Mouse (Mus musculus) liver, embryonic 14.5 days (tissue): Measurements from ENCODE around the gene Msl1. TPM values are rescaled to one million over a fixed set of nuclear protein-coding genes. Genes with fewer than 3 reads are reported as not detected.

Source experiments
- ATAC-seq: fragments of 200-750 bp; cut with Nextera tagmentation; 2 replicates; pipeline ENCODE4 v1.8.0; 2017; ENCODE audit warnings: moderate number of reproducible peaks, mild to moderate bottlenecking, moderate library complexity; ENCODE audit not compliant: insufficient read depth
- DNase-seq, 3 experiments: peaks; one replicate each; pipeline ENCODE4 v3.0.0-alpha.2; 2012 to 2013; ENCODE audit warnings: low read depth in 3 of 3, low spot score in 3 of 3
- H3K27ac ChIP-seq: fragments of 300-500 bp; sonication (generic); 2 replicates; pipeline ENCODE4 v1.5.1; 2014; ENCODE audit warnings: moderate library complexity, mild to moderate bottlenecking, control low read depth, inconsistent platforms
- H3K27me3 ChIP-seq: fragments of 300-500 bp; sonication (generic); 2 replicates; pipeline ENCODE4 v1.6.1; 2014; ENCODE audit warnings: mild to moderate bottlenecking, low read length, moderate library complexity; ENCODE audit not compliant: control insufficient read depth, insufficient read depth
- H3K36me3 ChIP-seq: fragments of 300-500 bp; sonication (generic); replicated peaks from 2 replicates; pipeline ENCODE4 v1.6.1; 2014; ENCODE audit warnings: low read depth; ENCODE audit not compliant: control insufficient read depth, insufficient read depth
- H3K4me1 ChIP-seq, 2 experiments: fragments of 200-500 bp in 1 of 2; fragments of 300-500 bp in 1 of 2; sonication (generic) in 1 of 2; replicated peaks; 2 replicates each; pipeline ENCODE4 v1.6.1; 2012 to 2014; ENCODE audit warnings: antibody characterized with exemption in 1 of 2, inconsistent platforms in 1 of 2, low read length in 1 of 2; ENCODE audit not compliant: control insufficient read depth in 2 of 2, insufficient read depth in 2 of 2
- H3K4me2 ChIP-seq: fragments of 300-500 bp; sonication (generic); 2 replicates; pipeline ENCODE4 v1.6.1; 2014; ENCODE audit warnings: low read depth, mild to moderate bottlenecking, control low read depth, moderate library complexity
- H3K4me3 ChIP-seq, 2 experiments: fragments of 200-500 bp in 1 of 2; fragments of 300-500 bp in 1 of 2; sonication (generic) in 1 of 2; 2 replicates each; pipeline ENCODE4 v1.5.1; 2012 to 2014; ENCODE audit warnings: low read depth in 2 of 2, low read length in 2 of 2, mild to moderate bottlenecking in 2 of 2, control low read depth in 1 of 2, inconsistent platforms in 1 of 2, moderate library complexity in 1 of 2; ENCODE audit not compliant: insufficient read depth in 1 of 2
- H3K9ac ChIP-seq: fragments of 300-500 bp; sonication (generic); replicated peaks from 2 replicates; pipeline ENCODE4 v1.6.1; 2014; ENCODE audit warnings: mild to moderate bottlenecking, control low read depth, moderate library complexity
- H3K9me3 ChIP-seq: fragments of 300-500 bp; sonication (generic); 2 replicates; pipeline ENCODE4 v1.6.1; 2016; ENCODE audit warnings: low read length, mixed read lengths; ENCODE audit not compliant: control insufficient read depth
- CTCF ChIP-seq: IDR thresholded peaks from 2 replicates; pipeline ENCODE4 v1.5.1; 2016; ENCODE audit warnings: antibody characterized with exemption, low read depth, control low read depth
- EP300 ChIP-seq: IDR thresholded peaks from 2 replicates; pipeline ENCODE4 v1.6.1; 2016; ENCODE audit warnings: antibody characterized with exemption, low read depth
- WGBS: fragments of 180-500 bp; shearing (Covaris S2); extraction: QIAGEN DNeasy Blood & Tissue Kit; methylation state at CpG from one replicate; pipeline ENCODE4 v1.1.7; 2014; ENCODE audit not compliant: insufficient replicate concordance; 5-methylcytosine and 5-hydroxymethylcytosine counted together
- polyA plus RNA-seq, 2 experiments: library from polyadenylated mRNA; depleted of rRNA in 1 of 2; stranded (reverse) in 1 of 2; unstranded in 1 of 2; fragments of >200 nt; fragmentation: Nextera tagmentation in 1 of 2; extraction: Ambion mirVana in 1 of 2; gene quantifications; 2 replicates each; pipeline versions ENCODE4 v1.2.1 to v1.2.3; 2012 to 2014

The Msl1 gene
- polyA plus RNA-seq, 2 experiments = 4.5 to 15.8 TPM

DNA sequence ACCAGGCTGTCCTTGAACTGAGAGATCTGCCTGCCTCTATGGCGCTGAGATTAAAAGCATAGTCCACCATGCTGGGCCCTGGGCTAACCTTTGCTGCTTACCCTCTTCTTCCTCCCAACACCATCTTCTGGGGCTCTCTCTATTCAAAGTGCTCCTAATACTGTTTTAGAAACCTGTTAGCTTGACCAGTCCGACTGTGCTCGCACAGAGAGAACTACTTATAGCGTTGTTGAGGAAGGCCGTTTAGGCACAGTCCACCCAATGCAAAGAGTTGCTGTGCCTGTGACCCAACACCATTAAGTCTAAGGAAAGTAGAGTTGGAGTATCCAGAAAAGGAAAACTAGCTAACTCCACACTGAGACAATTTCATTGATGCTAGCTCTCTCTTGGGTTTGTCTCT is 7.2 kb upstream of the Msl1 start:
- 91% methylated on average over 5 of the region's 5 CpGs for WGBS
- Histone ChIP-seq H3K9me3 (no peaks in the 10 kb centered on the region), H3K4me3 (no peak overlapping the region; a peak in 1 of 4 replicates), H3K4me1 (peaks cover 17 to 44% of the 10 kb centered on the region in 2 experiments), H3K27me3 (no peaks in the 10 kb centered on the region), H3K9ac (no peak overlapping the region; the same call in none of the 2 replicates), H3K36me3 (no peaks in the 10 kb centered on the region), H3K4me2 (peak overlapping the region; percentile 92), H3K27ac (peak overlapping the region; percentile 38)
- TF ChIP-seq CTCF (no peak), EP300 (no peak)
- ATAC-seq (no peak), DNase-seq (no peak)

DNA sequence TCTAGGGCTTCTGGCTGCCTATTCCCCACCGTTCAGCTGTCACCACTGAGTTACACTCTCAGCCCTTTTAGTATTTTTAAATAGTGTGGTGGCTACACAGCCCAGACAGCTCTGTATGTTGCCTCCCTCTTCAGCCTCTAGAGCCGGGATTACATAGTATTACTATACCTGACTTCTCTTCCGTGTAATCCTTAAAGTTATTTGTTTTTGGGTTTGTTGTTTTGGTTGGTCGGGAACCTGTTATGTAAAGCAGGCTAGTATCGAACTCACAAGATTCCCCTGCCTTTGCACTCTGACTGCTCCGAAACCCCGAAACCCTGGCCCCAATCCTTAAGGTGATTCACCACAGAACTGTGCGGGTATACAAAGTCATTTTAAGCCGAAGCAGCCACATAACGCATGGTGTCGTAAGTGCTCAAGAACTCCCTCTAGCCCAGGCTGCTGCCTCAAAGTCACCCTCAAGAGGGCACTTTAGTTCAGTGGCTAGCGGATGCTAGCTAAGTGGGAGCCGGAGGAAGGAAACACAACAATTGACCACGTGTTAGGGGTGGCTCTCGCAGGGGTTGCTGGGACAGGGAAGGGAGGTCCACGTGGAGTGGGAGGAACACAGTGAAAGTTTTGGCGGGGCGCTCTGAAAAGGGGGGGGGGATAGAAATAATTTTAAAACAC is 6.6 kb upstream of the Msl1 start:
- Histone ChIP-seq H3K9ac (peak overlapping the region; percentile 41), H3K4me3 (peak overlapping the region; percentile 56 to 79), H3K4me2 (peak overlapping the region; percentile 92), H3K4me1 (peaks cover 14 to 43% of the 10 kb centered on the region in 2 experiments), H3K36me3 (no peaks in the 10 kb centered on the region), H3K27ac (peak overlapping the region; percentile 38), H3K9me3 (no peaks in the 10 kb centered on the region), H3K27me3 (no peaks in the 10 kb centered on the region)
- ATAC-seq (peak; percentile 80), DNase-seq (peak; percentile 76 to 87 (median 78))
- WGBS = 12% methylated on average over 18 of the region's 18 CpGs
- TF ChIP-seq EP300 (no peak), CTCF (peak; percentile 88)

DNA sequence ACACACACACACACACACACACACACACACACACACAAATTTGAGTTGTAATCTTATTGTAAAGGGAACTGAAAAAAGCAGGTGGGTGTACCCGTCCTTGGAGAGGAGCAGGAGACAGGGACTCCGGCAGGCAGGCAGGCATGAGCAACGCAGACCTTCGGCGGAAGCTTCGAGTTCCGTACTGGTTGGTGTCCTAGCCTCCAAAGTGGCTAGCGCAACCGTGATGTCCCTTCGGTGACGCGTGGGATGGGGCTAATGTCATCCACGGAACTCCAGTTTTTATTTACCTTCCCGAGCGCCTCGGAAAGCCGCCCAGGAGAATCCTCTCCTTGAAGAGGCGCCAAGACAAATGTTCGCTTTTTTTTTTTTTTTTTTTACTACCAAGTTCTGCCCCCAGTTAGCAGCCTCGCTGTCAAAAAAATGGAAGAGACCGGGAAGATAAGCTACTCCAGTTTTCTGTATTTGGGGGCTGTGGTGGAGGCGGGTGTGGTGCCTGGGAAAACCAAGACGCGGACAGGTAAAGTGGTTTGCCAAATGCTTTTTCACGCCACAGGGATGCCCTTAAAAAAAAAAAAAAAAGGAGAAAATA is 6.0 kb upstream of the Msl1 start:
- Histone ChIP-seq H3K36me3 (no peaks in the 10 kb centered on the region), H3K4me2 (peak overlapping the region; percentile 92), H3K4me1 (peaks cover 17 to 42% of the 10 kb centered on the region in 2 experiments), H3K9ac (peak overlapping the region; percentile 64), H3K4me3 (peak overlapping the region; percentile 56 to 79), H3K27ac (peak overlapping the region; percentile 43), H3K9me3 (no peaks in the 10 kb centered on the region), H3K27me3 (no peaks in the 10 kb centered on the region)
- ATAC-seq (peak; percentile 36), DNase-seq (no peak)
- TF ChIP-seq EP300 (no peak), CTCF (no peak)
- WGBS = under 1% methylated on average over 25 of the region's 25 CpGs

DNA sequence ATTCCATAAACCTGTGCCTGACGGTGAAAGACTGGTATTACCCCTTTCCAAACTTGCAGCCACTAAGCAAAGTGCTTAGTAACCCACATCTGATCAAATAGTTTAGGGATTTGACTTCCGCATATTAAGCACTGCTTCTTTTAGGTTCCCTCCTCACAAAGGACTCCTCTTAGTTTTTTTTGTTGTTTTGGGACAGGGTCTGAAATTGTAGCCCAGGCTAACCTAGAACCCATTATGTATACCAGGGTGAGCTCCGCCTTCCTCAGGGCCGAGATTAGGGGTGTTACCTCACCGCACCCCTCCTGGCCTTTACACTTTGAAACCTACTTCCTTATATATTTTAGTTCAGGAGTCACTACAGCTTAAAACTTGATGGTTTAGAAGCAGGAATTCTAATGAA is 5.5 kb upstream of the Msl1 start:
- WGBS = 23% methylated on average over 5 of the region's 5 CpGs
- H3K4me1 ChIP-seq = peaks cover 18 to 43% of the 10 kb centered on the region in 2 experiments
- no peak overlapping the region for H3K27ac ChIP-seq
- H3K36me3 ChIP-seq = no peaks in the 10 kb centered on the region
- no peak for TF ChIP-seq CTCF
- no peak for TF ChIP-seq EP300
- DNase-seq = no peak
- peak overlapping the region in 1 of 2 experiments; percentile 56; a peak in 2 of 4 replicates for H3K4me3 ChIP-seq
- peak overlapping the region; percentile 92 for H3K4me2 ChIP-seq
- H3K9me3 ChIP-seq = no peaks in the 10 kb centered on the region
- no peak overlapping the region; the same call in 1 of the 2 replicates for H3K9ac ChIP-seq
- no peak for ATAC-seq
- no peaks in the 10 kb centered on the region for H3K27me3 ChIP-seq

DNA sequence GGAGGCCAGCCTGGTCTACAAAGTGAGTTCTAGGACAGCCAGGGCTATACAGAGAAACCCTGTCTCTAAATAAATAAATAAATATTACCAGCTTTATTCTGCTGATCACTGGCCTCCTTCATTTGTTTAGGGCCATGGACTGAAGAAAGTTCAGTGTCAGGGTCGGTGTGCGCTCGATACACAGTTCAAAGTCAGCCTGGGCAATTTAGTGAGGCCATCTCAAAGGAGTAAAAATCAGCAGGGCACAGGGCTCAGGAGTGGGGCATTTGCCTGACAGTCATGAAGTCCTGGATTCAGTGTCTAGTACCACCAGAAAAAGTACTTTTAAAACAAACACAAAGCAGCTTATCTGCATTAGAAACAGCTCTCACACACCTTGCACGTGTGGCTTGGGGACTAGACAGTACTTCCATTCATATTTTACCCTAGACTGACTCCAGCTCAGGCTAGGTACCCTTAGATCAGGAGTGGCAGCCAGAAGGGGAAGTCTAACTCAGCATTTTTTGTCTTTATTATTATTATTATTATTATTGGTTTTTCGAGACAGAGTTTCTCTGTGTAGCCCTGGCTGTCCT is 4.6 kb upstream of the Msl1 start:
- peaks cover 15 to 39% of the 10 kb centered on the region in 2 experiments for H3K4me1 ChIP-seq

More for the DNA sequence above, 4.6 kb upstream of the Msl1 start:
- no peak for ATAC-seq
- Histone ChIP-seq H3K9ac (no peak overlapping the region), H3K4me3 (no peak overlapping the region), H3K9me3 (no peaks in the 10 kb centered on the region), H3K27ac (no peak overlapping the region), H3K27me3 (no peaks in the 10 kb centered on the region), H3K4me2 (no peak overlapping the region), H3K36me3 (no peaks in the 10 kb centered on the region)
- no peak for TF ChIP-seq EP300
- TF ChIP-seq CTCF = no peak
- no peak for DNase-seq
- 78% methylated on average over 5 of the region's 5 CpGs for WGBS
